Mouse (Mus musculus): ENCODE measurements around the gene Zfp503.

DNA sequence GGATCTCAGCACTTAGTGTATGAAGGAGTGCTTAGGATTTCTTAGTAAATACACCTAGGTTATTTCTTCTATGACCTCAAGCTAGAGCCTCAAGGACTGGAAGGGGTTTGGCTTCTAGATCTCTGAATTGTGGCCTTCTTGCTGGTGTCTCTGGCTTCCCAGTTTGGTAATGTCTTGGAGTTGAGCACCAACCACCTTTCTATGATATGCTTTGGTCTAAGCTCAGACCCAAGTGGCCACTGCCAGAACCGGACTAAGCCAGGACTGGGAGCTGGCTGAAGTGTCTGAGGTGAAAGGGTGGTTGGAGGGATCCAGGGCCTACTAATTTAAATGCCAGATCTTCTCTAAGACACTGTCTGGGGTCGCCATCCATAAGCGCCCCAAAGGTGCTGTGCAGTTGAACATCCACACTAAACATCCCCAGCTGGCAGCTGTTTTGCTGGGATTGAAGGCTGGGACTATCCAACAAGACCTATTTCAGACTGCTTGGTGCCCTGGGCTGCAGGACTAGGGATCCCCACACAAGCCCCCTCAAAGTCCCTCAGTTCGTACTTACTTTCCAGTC lies 3.0 kb upstream of the Zfp503 start:
- TF ChIP-seq POLR2A (IDR thresholded peaks at IDR 0.05; ENCODE audit: borderline replicate concordance, insufficient read depth, low read length), result no peak
- no peak for TF ChIP-seq CTCF (IDR thresholded peaks at IDR 0.05; ENCODE audit: borderline replicate concordance, insufficient read depth, low read depth, low read length)
